Mouse (Mus musculus) lung, adult 2 months (tissue): ENCODE results near the gene 4833420G17Rik.

Experiments used
- CTCF ChIP-seq: fragments of 200-500 bp; IDR thresholded peaks from 2 replicates; pipeline ENCODE4 v1.5.1; 2011; ENCODE audit warnings: mild to moderate bottlenecking, low read length, control low read depth; ENCODE audit not compliant: insufficient read depth
- POLR2A ChIP-seq: fragments of 200-500 bp; IDR thresholded peaks from 2 replicates; pipeline ENCODE4 v1.6.1; 2011; ENCODE audit warnings: low read depth, mild to moderate bottlenecking, control low read depth, low read length, borderline replicate concordance; ENCODE audit errors: extremely low read depth

DNA sequence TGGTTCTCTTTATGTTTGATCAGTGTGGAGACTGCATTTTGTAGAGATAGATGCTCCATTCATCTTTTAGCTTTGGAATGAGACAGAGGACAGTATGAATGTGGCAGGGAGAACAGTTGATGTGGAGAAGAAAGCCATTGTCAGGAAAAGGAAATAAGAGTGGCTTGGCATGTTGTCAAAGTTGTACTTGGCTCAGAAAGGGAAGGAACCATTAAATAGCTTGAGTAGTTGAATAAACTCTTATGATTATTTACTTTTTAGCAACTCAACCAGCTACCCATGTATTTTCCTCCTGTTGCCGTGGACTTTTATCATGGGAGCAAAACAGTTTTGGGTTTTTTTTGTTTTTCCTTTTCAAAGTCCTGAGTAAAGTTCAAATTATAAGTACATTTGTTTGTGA is 30.5 kb upstream of the 4833420G17Rik start:
- TF ChIP-seq CTCF (no peak), POLR2A (no peak)
